Mouse (Mus musculus) layer of hippocampus, postnatal 36 days (tissue): Measurements from ENCODE around the gene Ascl4. TPM values are rescaled to one million over a fixed set of nuclear protein-coding genes. Genes with fewer than 3 reads are reported as not detected.

Source experiments
- DNase-seq, 2 experiments: peaks; one replicate each; pipeline ENCODE4 v3.0.0; 2022
- total RNA-seq, 2 experiments: library from RNA; stranded (reverse); gene quantifications; 2 replicates each; pipeline ENCODE4 v1.2.3; 2021

The Ascl4 gene
- total RNA-seq, 2 experiments from 2014 or later, result 0.22 to 0.58 TPM

- DNase-seq, result no peak
These were observed 42.6 kb downstream of the Ascl4 start for GRCm38 (mm10) chr10:85969894-85970620.

GRCm38 (mm10) chr10:85971826-85972225 is 44.3 kb downstream of the Ascl4 start:
- DNase-seq, result no peak

- DNase-seq, result peak; percentile 26 to 29
These were observed 45.4 kb downstream of the Ascl4 start for GRCm38 (mm10) chr10:85972915-85973314.

- no peak for DNase-seq
These were observed 62.1 kb downstream of the Ascl4 start for GRCm38 (mm10) chr10:85989412-85990115.

GRCm38 (mm10) chr10:85992412-85992811 is 64.9 kb downstream of the Ascl4 start:
- no peak for DNase-seq

GRCm38 (mm10) chr10:85993836-85994235 is 66.4 kb downstream of the Ascl4 start:
- DNase-seq, result no peak

GRCm38 (mm10) chr10:85994543-85995104 is 67.1 kb downstream of the Ascl4 start:
- no peak for DNase-seq

Other genes with a start within 250 kb of the Ascl4 start
- gene Pwp1, start 98.2 kb upstream of the Ascl4 start, total RNA-seq, result 10 to 100 TPM; 19.3 to 19.7 TPM
- 10 to 100 TPM; 24.0 to 25.4 TPM for gene Prdm4, start 10.5 kb upstream of the Ascl4 start, total RNA-seq
- 100 to 1,000 TPM; 102 to 107 TPM for gene Rtcb, start 30.1 kb downstream of the Ascl4 start, total RNA-seq
- gene Bpifc, start 84.2 kb downstream of the Ascl4 start, total RNA-seq, result under 1 TPM in 1 of 2 experiments, not detected in 1; 0.12 TPM
- gene Fbxo7, start 94.3 kb downstream of the Ascl4 start, total RNA-seq, result 10 to 100 TPM; 22.2 to 24.8 TPM